Mouse (Mus musculus): ENCODE measurements around the gene Nol4l.

GRCm38 (mm10) chr2:153440755-153441154, 89.0 kb downstream of the Nol4l start:
- TF ChIP-seq GATA1 (IDR thresholded peaks at IDR 0.05; ENCODE audit: low read length) (no peak), TAL1 (IDR thresholded peaks at IDR 0.05; ENCODE audit: low read length) (no peak)
